17 mouse cellular contexts compared by ENCODE assay signal in the genomic region with DNA sequence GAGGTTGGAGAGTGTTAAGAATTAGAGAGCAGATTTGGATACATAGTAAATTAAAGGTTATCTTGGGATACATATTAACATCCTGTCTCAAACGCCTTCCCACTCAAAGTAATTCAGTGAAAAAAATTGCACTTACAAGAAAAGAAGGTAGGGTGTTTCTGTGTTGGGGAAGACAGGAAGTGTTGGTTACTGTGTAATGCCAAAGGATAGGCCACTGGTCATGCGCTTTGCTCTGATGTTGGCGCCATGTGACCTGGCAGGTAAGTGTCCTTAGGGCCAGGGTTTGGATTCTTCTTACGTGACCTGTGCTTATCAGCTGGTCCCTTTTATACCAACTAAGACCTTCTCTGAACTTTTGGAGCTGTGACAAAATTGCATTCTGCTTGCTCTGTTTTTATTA. TPM values are rescaled to one million over a fixed set of nuclear protein-coding genes. Genes with fewer than 3 reads are reported as not detected.
"Had no signal": no experiment of that assay in that cellular context is flagged by ENCODE, and none has a peak within 500 bp of the region (broad histone marks: within the 10 kb centered on the region; RNA-seq: fewer than 3 reads in every experiment).

No protein-coding gene starts in this region.

- H3K9me3 ChIP-seq: lung, embryonic 15.5 days; megakaryocyte, embryonic 14.5 days; midbrain, embryonic 13.5 days; midbrain, embryonic 15.5 days; neural tube, embryonic 12.5 days; stomach, embryonic 15.5 days had no signal

- H3K4me1 ChIP-seq: lung, embryonic 15.5 days; midbrain, embryonic 15.5 days; neural tube, embryonic 12.5 days; stomach, embryonic 15.5 days had no signal

- DNase-seq: lung, adult 2 months; lung, postnatal 14 days; lung, postnatal 36 days; right cerebral cortex, postnatal 14 days; thymus, adult 2 months; thymus, postnatal 14 days; thymus, postnatal 36 days had no signal

- H3K27me3 ChIP-seq: lung, embryonic 15.5 days; megakaryocyte, embryonic 14.5 days; midbrain, embryonic 13.5 days; midbrain, embryonic 15.5 days; neural tube, embryonic 12.5 days; stomach, embryonic 15.5 days had no signal

- ATAC-seq: lung, postnatal 0 days; midbrain, embryonic 13.5 days; midbrain, embryonic 15.5 days had no signal

- H3K9ac ChIP-seq: lung, embryonic 15.5 days; midbrain, embryonic 13.5 days; midbrain, embryonic 15.5 days; neural tube, embryonic 12.5 days; stomach, embryonic 15.5 days had no signal

- H3K4me3 ChIP-seq: lung, embryonic 15.5 days; megakaryocyte, embryonic 14.5 days; midbrain, embryonic 13.5 days; midbrain, embryonic 15.5 days; neural tube, embryonic 12.5 days; stomach, embryonic 15.5 days had no signal

- H3K27ac ChIP-seq: lung, embryonic 15.5 days; macrophage; midbrain, embryonic 13.5 days; midbrain, embryonic 15.5 days; neural tube, embryonic 12.5 days; stomach, embryonic 15.5 days; stomach, postnatal 0 days had no signal

- H3K4me2 ChIP-seq: lung, embryonic 15.5 days; midbrain, embryonic 11.5 days; midbrain, embryonic 13.5 days; midbrain, embryonic 15.5 days; neural tube, embryonic 12.5 days; stomach, embryonic 15.5 days had no signal

RNA-seq across cellular contexts. Expression of a gene that starts 40.3 kb away (rescaled TPM):
- polyA plus RNA-seq: lung, embryonic 15.5 days; midbrain, embryonic 11.5 days; midbrain, embryonic 13.5 days; neural tube, embryonic 12.5 days had no signal
